Mouse (Mus musculus) neural tube, embryonic 14.5 days (tissue): ENCODE results near the gene Rnaseh1. TPM values are rescaled to one million over a fixed set of nuclear protein-coding genes. Genes with fewer than 3 reads are reported as not detected.

Experiments used
- ATAC-seq: fragments of 200-750 bp; cut with Nextera tagmentation; 2 replicates; pipeline ENCODE4 v1.8.0; 2017; ENCODE audit warnings: low read depth, mild to moderate bottlenecking, moderate TSS enrichment, moderate library complexity
- H3K27ac ChIP-seq: fragments of 300-500 bp; sonication (generic); 2 replicates; pipeline ENCODE4 v1.5.1; 2014; ENCODE audit warnings: low read depth, mild to moderate bottlenecking, control low read depth, low read length, moderate library complexity, mixed read lengths
- H3K27me3 ChIP-seq: fragments of 300-500 bp; sonication (generic); 2 replicates; pipeline ENCODE4 v1.6.1; 2014; ENCODE audit warnings: low read length; ENCODE audit not compliant: control insufficient read depth, insufficient read depth
- H3K36me3 ChIP-seq: fragments of 300-500 bp; sonication (generic); 2 replicates; pipeline ENCODE4 v1.6.1; 2014; ENCODE audit warnings: low read length, mixed read lengths; ENCODE audit not compliant: control insufficient read depth, insufficient read depth
- H3K4me1 ChIP-seq: fragments of 300-500 bp; sonication (generic); 2 replicates; pipeline ENCODE4 v1.6.1; 2014; ENCODE audit warnings: low read length; ENCODE audit not compliant: control insufficient read depth, insufficient read depth
- H3K4me2 ChIP-seq: fragments of 300-500 bp; sonication (generic); 2 replicates; pipeline ENCODE4 v1.6.1; 2014; ENCODE audit warnings: mild to moderate bottlenecking, low read depth, low read length, control low read depth
- H3K4me3 ChIP-seq: fragments of 300-500 bp; sonication (generic); 2 replicates; pipeline ENCODE4 v1.5.1; 2014; ENCODE audit warnings: low read depth, low read length, control low read depth, mixed read lengths
- H3K9ac ChIP-seq: fragments of 300-500 bp; sonication (generic); replicated peaks from 2 replicates; pipeline ENCODE4 v1.6.1; 2014; ENCODE audit warnings: low read depth, mild to moderate bottlenecking, control low read depth, low read length, mixed read lengths
- H3K9me3 ChIP-seq: fragments of 300-500 bp; sonication (generic); 2 replicates; pipeline ENCODE4 v1.6.1; 2016; ENCODE audit warnings: low read length; ENCODE audit not compliant: control insufficient read depth
- WGBS: fragments of 180-500 bp; shearing (Covaris S2); extraction: QIAGEN DNeasy Blood & Tissue Kit; methylation state at CpG from one replicate; pipeline ENCODE4 v1.1.7; 2014; 5-methylcytosine and 5-hydroxymethylcytosine counted together
- polyA plus RNA-seq: library from polyadenylated mRNA; unstranded; fragments of >200 nt; fragmentation: Nextera tagmentation; extraction: Ambion mirVana; gene quantifications from 2 replicates; pipeline ENCODE4 v1.2.1, GENCODE M21; 2014

The Rnaseh1 gene
- polyA plus RNA-seq, 1 experiment from 2014 or later, result 19.5 TPM

- no peak overlapping the region for H3K9ac ChIP-seq
- H3K4me3 ChIP-seq, result peak overlapping the region; percentile 86; the same call in 1 of the 2 replicates
- peaks cover 8% of the 10 kb centered on the region for H3K4me1 ChIP-seq
- no peaks in the 10 kb centered on the region for H3K27me3 ChIP-seq
- H3K36me3 ChIP-seq, result peaks cover 22% of the 10 kb centered on the region
- H3K9me3 ChIP-seq, result no peaks in the 10 kb centered on the region
- 90% methylated on average over 6 of the region's 6 CpGs for WGBS
- no peak overlapping the region for H3K27ac ChIP-seq
- H3K4me2 ChIP-seq, result peak overlapping the region; percentile 43
- no peak for ATAC-seq
These were observed 12.9 kb upstream of the Rnaseh1 start for GRCm38 (mm10) chr12:28636543-28636942.

- 79% methylated on average over 2 of the region's 2 CpGs for WGBS
- peaks cover under 1% of the 10 kb centered on the region; the same call in 1 of the 2 replicates for H3K36me3 ChIP-seq
- ATAC-seq, result no peak
- no peaks in the 10 kb centered on the region for H3K9me3 ChIP-seq
- H3K27ac ChIP-seq, result no peak overlapping the region
- H3K9ac ChIP-seq, result no peak overlapping the region
- no peak overlapping the region for H3K4me3 ChIP-seq
- no peak overlapping the region for H3K4me2 ChIP-seq
- H3K4me1 ChIP-seq, result peaks cover 8% of the 10 kb centered on the region
- no peaks in the 10 kb centered on the region for H3K27me3 ChIP-seq
These were observed 10.6 kb upstream of the Rnaseh1 start for GRCm38 (mm10) chr12:28638778-28639177.

GRCm38 (mm10) chr12:28662628-28663027, 13.2 kb downstream of the Rnaseh1 start:
- WGBS, result 86% methylated on average over 4 of the region's 4 CpGs
- no peak for ATAC-seq
- H3K9ac ChIP-seq, result no peak overlapping the region

GRCm38 (mm10) chr12:28666734-28667133, 17.3 kb downstream of the Rnaseh1 start:
- H3K36me3 ChIP-seq, result no peaks in the 10 kb centered on the region
- H3K4me2 ChIP-seq, result no peak overlapping the region
- H3K9ac ChIP-seq, result no peak overlapping the region
- no peaks in the 10 kb centered on the region for H3K4me1 ChIP-seq
- 69% methylated on average over 4 of the region's 4 CpGs for WGBS
- no peak for ATAC-seq
- no peak overlapping the region for H3K4me3 ChIP-seq
- no peak overlapping the region for H3K27ac ChIP-seq
- no peaks in the 10 kb centered on the region for H3K27me3 ChIP-seq
- no peaks in the 10 kb centered on the region for H3K9me3 ChIP-seq

More at GRCm38 (mm10) chr12:28662628-28663027, 13.2 kb downstream of the Rnaseh1 start:
- no peak overlapping the region for H3K27ac ChIP-seq
- H3K27me3 ChIP-seq, result no peaks in the 10 kb centered on the region
- no peak overlapping the region for H3K4me3 ChIP-seq
- H3K9me3 ChIP-seq, result no peaks in the 10 kb centered on the region
- peaks cover 29% of the 10 kb centered on the region for H3K36me3 ChIP-seq
- no peaks in the 10 kb centered on the region for H3K4me1 ChIP-seq
- no peak overlapping the region for H3K4me2 ChIP-seq

GRCm38 (mm10) chr12:28667287-28667686, 17.9 kb downstream of the Rnaseh1 start:
- no peak overlapping the region for H3K4me3 ChIP-seq
- 58% methylated on average over 8 of the region's 8 CpGs for WGBS
- no peak overlapping the region for H3K27ac ChIP-seq
- H3K27me3 ChIP-seq, result no peaks in the 10 kb centered on the region
- no peaks in the 10 kb centered on the region for H3K36me3 ChIP-seq
- no peak for ATAC-seq
- no peak overlapping the region for H3K4me2 ChIP-seq
- H3K9me3 ChIP-seq, result no peaks in the 10 kb centered on the region
- H3K4me1 ChIP-seq, result no peaks in the 10 kb centered on the region
- no peak overlapping the region for H3K9ac ChIP-seq

- ATAC-seq, result no peak
- no peaks in the 10 kb centered on the region for H3K27me3 ChIP-seq
- WGBS, result 86% methylated on average over 10 of the region's 10 CpGs
- H3K4me2 ChIP-seq, result peak overlapping the region; percentile 56
- peak overlapping the region; percentile 47; the same call in 1 of the 2 replicates for H3K4me3 ChIP-seq
- H3K36me3 ChIP-seq, result no peaks in the 10 kb centered on the region
- peak overlapping the region; percentile 87 for H3K27ac ChIP-seq
- H3K9ac ChIP-seq, result 0 out of 2 replicates have a peak overlapping the region, but pooled peaks have one; percentile 58
- peaks cover 6% of the 10 kb centered on the region for H3K4me1 ChIP-seq
- no peaks in the 10 kb centered on the region for H3K9me3 ChIP-seq
These were observed 24.8 kb downstream of the Rnaseh1 start for GRCm38 (mm10) chr12:28674038-28674720.

GRCm38 (mm10) chr12:28675121-28675924, 25.9 kb downstream of the Rnaseh1 start, which contains the start of gene Adi1:
TSS of gene Adi1 (plus strand) at chr12:28675231.
- Histone ChIP-seq H3K36me3 (no peaks in the 10 kb centered on the region), H3K9ac (peak within 1 kb of the TSS; percentile 58), H3K27ac (peak within 1 kb of the TSS; percentile 87), H3K4me3 (peak within 1 kb of the TSS; percentile 47), H3K4me2 (peak within 1 kb of the TSS; percentile 56), H3K27me3 (no peaks in the 10 kb centered on the region), H3K4me1 (peaks cover 6% of the 10 kb centered on the region), H3K9me3 (no peaks in the 10 kb centered on the region)
- 3% methylated on average over 53 of the region's 53 CpGs for WGBS
- ATAC-seq, result peak; percentile 99

GRCm38 (mm10) chr12:28675925-28676209, 26.5 kb downstream of the Rnaseh1 start:
- ATAC-seq, result peak; percentile 2; the same call in 1 of the 2 replicates
- peaks cover 6% of the 10 kb centered on the region for H3K4me1 ChIP-seq
- H3K27ac ChIP-seq, result peak overlapping the region; percentile 87
- WGBS, result 77% methylated on average over 5 of the region's 5 CpGs
- H3K4me3 ChIP-seq, result peak overlapping the region; percentile 47
- H3K36me3 ChIP-seq, result no peaks in the 10 kb centered on the region
- no peaks in the 10 kb centered on the region for H3K27me3 ChIP-seq
- peak overlapping the region; percentile 56 for H3K4me2 ChIP-seq
- no peaks in the 10 kb centered on the region for H3K9me3 ChIP-seq
- peak overlapping the region; percentile 58 for H3K9ac ChIP-seq

GRCm38 (mm10) chr12:28684674-28685073, 35.3 kb downstream of the Rnaseh1 start:
- 0 out of 2 replicates have a peak, but pooled peaks cover 3% of the 10 kb centered on the region for H3K36me3 ChIP-seq
- H3K4me2 ChIP-seq, result no peak overlapping the region
- H3K9me3 ChIP-seq, result no peaks in the 10 kb centered on the region
- H3K9ac ChIP-seq, result no peak overlapping the region
- no peak overlapping the region for H3K4me3 ChIP-seq
- WGBS, result 94% methylated on average over 1 of the region's 1 CpGs
- no peak for ATAC-seq
- H3K27me3 ChIP-seq, result no peaks in the 10 kb centered on the region
- no peaks in the 10 kb centered on the region for H3K4me1 ChIP-seq
- H3K27ac ChIP-seq, result no peak overlapping the region
